Mouse (Mus musculus) neural tube, embryonic 15.5 days (tissue): ENCODE results near the gene Crx. TPM values are rescaled to one million over a fixed set of nuclear protein-coding genes. Genes with fewer than 3 reads are reported as not detected.

ENCODE experiments used
- ATAC-seq: fragments of 200-750 bp; cut with Nextera tagmentation; 2 replicates; pipeline ENCODE4 v1.8.0; 2017; ENCODE audit warnings: mild to moderate bottlenecking, moderate TSS enrichment, moderate library complexity; ENCODE audit not compliant: low FRiP score
- H3K27ac ChIP-seq: fragments of 300-500 bp; sonication (generic); replicated peaks from 2 replicates; pipeline ENCODE4 v1.5.1; 2015; ENCODE audit warnings: mild to moderate bottlenecking, inconsistent platforms
- H3K27me3 ChIP-seq: fragments of 300-500 bp; sonication (generic); replicated peaks from 2 replicates; pipeline ENCODE4 v1.6.1; 2015; ENCODE audit warnings: inconsistent platforms
- H3K36me3 ChIP-seq: fragments of 300-500 bp; sonication (generic); 2 replicates; pipeline ENCODE4 v1.6.1; 2015; ENCODE audit warnings: inconsistent platforms
- H3K4me1 ChIP-seq: fragments of 300-500 bp; sonication (generic); 2 replicates; pipeline ENCODE4 v1.6.1; 2015; ENCODE audit warnings: inconsistent platforms
- H3K4me2 ChIP-seq: fragments of 300-500 bp; sonication (generic); 2 replicates; pipeline ENCODE4 v1.6.1; 2015; ENCODE audit warnings: inconsistent platforms, mild to moderate bottlenecking, moderate library complexity
- H3K4me3 ChIP-seq: fragments of 300-500 bp; sonication (generic); replicated peaks from 2 replicates; pipeline ENCODE4 v1.5.1; 2015; ENCODE audit warnings: mild to moderate bottlenecking, inconsistent platforms
- H3K9ac ChIP-seq: fragments of 300-500 bp; sonication (generic); replicated peaks from 2 replicates; pipeline ENCODE4 v1.6.1; 2015; ENCODE audit warnings: mild to moderate bottlenecking, inconsistent platforms
- H3K9me3 ChIP-seq: fragments of 300-500 bp; sonication (generic); replicated peaks from 2 replicates; pipeline ENCODE4 v1.6.1; 2016; ENCODE audit warnings: inconsistent platforms
- WGBS: fragments of 180-500 bp; shearing (Covaris S2); methylation state at CpG from one replicate; pipeline ENCODE4 v1.1.7; 2015; ENCODE audit warnings: mixed read lengths; 5-methylcytosine and 5-hydroxymethylcytosine counted together
- polyA plus RNA-seq: library from polyadenylated mRNA; unstranded; fragments of >200 nt; fragmentation: Nextera tagmentation; extraction: Ambion mirVana; gene quantifications from 2 replicates; pipeline ENCODE4 v1.2.1, GENCODE M21; 2015

The Crx gene
- polyA plus RNA-seq, 1 experiment from 2014 or later, result not detected

DNA sequence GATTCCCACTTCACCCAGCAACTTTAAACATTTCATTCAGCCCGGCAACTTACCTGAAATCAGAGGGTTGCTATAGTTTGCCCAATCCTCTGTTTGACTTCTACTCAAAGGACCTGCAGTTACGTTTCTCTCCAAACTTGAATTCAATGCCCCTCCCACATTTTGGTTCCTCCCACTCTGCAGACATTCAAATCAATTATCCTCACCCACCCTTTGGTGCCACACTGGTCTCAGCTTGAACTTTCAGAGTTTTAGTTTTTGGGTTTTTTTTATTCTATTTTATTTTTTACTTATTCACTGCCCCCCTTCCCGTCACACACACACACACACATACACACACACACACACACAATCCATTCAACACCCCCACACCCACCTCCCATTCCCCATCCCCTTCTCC lies 40.2 kb downstream of the Crx start, which contains the start of gene Obox6:
Gene Obox6, minus strand, starts transcription at position 101 of the 400 bp plus-strand sequence.
- H3K4me3 ChIP-seq, result no peak within 1 kb of the TSS
- WGBS, result 90% methylated on average over 3 of the region's 3 CpGs
- ATAC-seq, result no peak
- peaks cover 16% of the 10 kb centered on the region for H3K9me3 ChIP-seq
- no peaks in the 10 kb centered on the region for H3K4me1 ChIP-seq
- H3K9ac ChIP-seq, result no peak within 1 kb of the TSS
- no peaks in the 10 kb centered on the region for H3K36me3 ChIP-seq
- H3K27me3 ChIP-seq, result no peaks in the 10 kb centered on the region
- no peak within 1 kb of the TSS for H3K4me2 ChIP-seq
- H3K27ac ChIP-seq, result no peak within 1 kb of the TSS

Other genes with a start within 250 kb of the Crx start
- not detected in 2 replicates for gene Obox3, start 240.1 kb downstream of the Crx start, polyA plus RNA-seq
- not detected in 2 replicates for gene Obox5, start 129.8 kb downstream of the Crx start, polyA plus RNA-seq
- gene Obox6, start 40.3 kb downstream of the Crx start, polyA plus RNA-seq, result not detected in 2 replicates
- not detected in 2 replicates for gene Crxos, start 2.6 kb upstream of the Crx start, polyA plus RNA-seq
- 1,268 and 1,471 TPM in 2 replicates for gene Selenow, start 42.4 kb upstream of the Crx start, polyA plus RNA-seq
- gene Nop53, start 66.1 kb upstream of the Crx start, polyA plus RNA-seq, result 108 and 127 TPM in 2 replicates
- 9.2 and 14.8 TPM in 2 replicates for gene Ehd2, start 87.6 kb upstream of the Crx start, polyA plus RNA-seq
- gene Bicra, start 168.0 kb upstream of the Crx start, polyA plus RNA-seq, result 6.6 and 7.3 TPM in 2 replicates
- 0.15 and 0.17 TPM in 2 replicates for gene Zfp541, start 181.8 kb upstream of the Crx start, polyA plus RNA-seq
- 236 and 238 TPM in 2 replicates for gene Napa, start 218.5 kb upstream of the Crx start, polyA plus RNA-seq
- 45.8 and 48.1 TPM in 2 replicates for gene Kptn, start 239.9 kb upstream of the Crx start, polyA plus RNA-seq
- 1.2 and 1.4 TPM in 2 replicates for gene Slc8a2, start 249.9 kb upstream of the Crx start, polyA plus RNA-seq